Mouse (Mus musculus) cerebellum, adult 2 months (tissue): ENCODE results near the gene Fem1b.

Experiments used
- CTCF ChIP-seq: fragments of 200-500 bp; IDR thresholded peaks from 2 replicates; pipeline ENCODE4 v1.5.1; 2011; ENCODE audit warnings: low read depth, mild to moderate bottlenecking, control low read depth, low read length, moderate library complexity, borderline replicate concordance; ENCODE audit not compliant: insufficient read depth
- POLR2A ChIP-seq: fragments of 200-500 bp; IDR thresholded peaks from 2 replicates; pipeline ENCODE4 v1.6.1; 2011; ENCODE audit warnings: low read length, control low read depth, borderline replicate concordance; ENCODE audit not compliant: insufficient read depth

DNA sequence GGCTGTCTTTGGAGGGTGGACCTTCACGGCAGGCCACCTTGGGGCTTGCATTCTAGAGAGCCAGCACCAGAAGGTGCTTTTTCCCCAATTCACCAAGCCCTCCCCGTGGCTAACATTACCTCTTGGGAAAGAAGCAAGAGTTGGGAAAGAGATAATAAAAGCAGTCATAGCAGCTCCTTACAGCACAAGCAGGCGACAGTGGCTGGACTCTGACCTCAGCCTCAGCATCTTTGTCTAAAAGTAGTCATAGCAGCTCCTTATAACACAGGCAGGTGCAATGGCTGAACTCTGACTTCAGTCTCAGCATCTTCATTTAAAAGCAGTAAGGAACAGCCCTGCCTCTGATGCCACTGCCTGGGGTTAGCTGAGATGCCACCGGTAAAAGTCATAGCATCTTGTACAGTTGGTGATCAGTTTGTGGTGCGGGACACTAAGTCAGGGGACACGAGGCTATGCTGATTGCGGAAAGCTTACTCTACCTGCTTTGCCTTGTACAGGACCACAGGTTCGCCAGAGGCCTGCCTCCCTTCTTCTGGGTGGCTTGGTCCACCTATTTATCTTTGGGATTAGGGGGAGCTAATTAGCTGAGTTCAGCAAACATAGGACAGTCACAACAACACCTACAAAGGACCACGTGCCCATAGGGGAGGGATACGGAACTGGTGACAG lies 31.8 kb upstream of the Fem1b start:
- TF ChIP-seq CTCF (no peak), POLR2A (no peak)
